Mouse (Mus musculus): ENCODE results near the gene Rem2.

Gene Rem2

GRCm38 (mm10) chr14:54475941-54476844 lies at the start of gene Rem2:
Rem2 (plus strand) TSS chr14:54476100.
- peak; percentile 81 for DNase-seq (ENCODE audit: low read depth, low spot score)

DNA sequence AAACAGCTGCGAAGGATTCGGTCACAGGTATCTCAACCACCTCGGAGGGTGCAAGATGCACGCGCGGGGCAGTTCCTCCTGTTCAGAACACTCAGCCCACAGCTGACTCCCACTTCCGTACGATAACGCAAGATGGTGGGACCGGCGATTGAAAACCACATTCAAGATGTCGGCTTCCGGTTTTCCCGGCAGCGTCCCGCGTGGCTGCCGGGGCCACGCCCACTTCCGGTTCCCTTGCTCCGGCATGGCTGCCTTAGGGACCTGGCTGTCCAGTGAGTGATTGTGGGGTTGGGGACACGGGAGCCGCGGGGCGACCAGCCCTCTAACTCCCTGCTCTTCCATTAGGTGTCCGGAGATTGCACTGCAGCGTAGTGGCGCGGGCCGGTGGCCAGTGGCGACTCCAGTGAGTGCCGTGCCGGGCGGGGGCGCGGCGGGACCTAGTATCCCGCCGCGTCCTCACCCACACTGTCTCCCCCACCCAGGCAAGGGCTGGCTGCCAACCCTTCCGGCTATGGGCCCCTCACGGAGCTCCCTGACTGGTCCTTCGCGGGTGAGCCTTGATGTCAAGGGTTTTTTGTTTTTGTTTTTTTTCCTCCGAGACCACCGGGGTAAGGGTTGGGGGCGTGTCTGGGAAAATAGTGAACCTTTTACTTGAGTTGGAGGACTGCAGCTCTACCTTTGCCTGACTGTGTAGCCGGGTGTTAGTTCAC lies 49.1 kb upstream of the Rem2 start, which contains the start of gene Mrpl52:
Gene Mrpl52, plus strand, starts transcription at position 221 of the 710 bp plus-strand sequence.
- DNase-seq (ENCODE audit: low read depth, low spot score) = peak; percentile 95

DNA sequence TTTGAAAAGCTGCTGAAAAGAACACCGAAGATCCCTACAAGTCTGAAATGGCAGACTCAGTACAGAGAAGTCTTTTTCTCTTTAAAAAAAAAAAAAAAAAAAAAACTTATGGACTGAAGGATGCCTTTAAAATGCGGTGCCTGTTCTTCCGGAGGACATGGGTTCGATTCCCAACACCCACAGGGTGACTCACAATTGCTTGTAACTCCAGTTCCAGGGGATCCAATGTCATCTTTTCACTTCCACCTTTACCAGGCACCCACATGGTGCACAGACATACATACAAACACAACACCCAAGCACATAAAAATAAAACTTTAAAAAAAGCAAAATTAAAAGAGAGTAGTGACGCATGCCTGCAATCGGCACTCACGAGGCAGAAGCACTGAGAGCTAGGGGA lies 48.2 kb upstream of the Rem2 start:
- DNase-seq (ENCODE audit: low read depth, low spot score) = no peak

GRCm38 (mm10) chr14:54428421-54428820 lies 47.5 kb upstream of the Rem2 start:
- no peak for DNase-seq (ENCODE audit: low read depth, low spot score)

GRCm38 (mm10) chr14:54429332-54430093 lies 46.4 kb upstream of the Rem2 start:
- no peak for DNase-seq (ENCODE audit: low read depth, low spot score)

DNA sequence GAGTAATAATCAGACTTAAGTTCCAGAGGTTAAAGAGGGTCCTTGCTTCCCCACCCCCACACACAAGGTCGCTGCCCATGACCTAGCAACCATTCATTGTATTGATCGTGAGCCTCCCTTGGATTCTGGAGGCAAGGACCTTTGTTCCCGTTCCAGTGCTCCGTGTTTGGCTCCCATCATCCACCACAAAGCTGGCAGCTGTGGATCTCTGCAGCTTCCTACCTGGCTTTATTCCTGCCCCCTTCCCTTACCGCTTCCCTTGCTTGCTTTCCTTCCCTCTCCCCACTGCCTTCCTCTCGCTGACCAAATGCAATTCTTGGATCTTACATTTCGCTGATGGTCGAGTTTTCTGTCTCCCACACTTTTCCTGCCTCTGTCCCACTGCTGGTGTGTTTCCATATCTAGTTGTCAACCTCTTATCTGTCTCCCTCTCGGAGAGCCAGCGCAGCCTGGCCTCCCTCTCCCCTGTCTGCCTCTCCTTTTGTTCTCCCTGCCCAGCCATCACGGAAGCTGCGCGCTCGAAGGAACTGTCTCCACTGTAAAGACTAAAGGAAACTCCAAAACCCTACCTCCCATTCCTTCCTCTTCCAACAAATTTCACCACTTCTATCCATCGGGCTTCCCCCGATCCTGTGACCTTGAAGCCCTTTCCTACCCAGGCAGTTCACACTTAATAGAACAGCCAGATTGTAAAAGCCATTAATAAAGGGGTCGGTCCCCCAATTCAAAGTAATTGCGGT lies 45.3 kb upstream of the Rem2 start:
- no peak for DNase-seq (ENCODE audit: low read depth, low spot score)

DNA sequence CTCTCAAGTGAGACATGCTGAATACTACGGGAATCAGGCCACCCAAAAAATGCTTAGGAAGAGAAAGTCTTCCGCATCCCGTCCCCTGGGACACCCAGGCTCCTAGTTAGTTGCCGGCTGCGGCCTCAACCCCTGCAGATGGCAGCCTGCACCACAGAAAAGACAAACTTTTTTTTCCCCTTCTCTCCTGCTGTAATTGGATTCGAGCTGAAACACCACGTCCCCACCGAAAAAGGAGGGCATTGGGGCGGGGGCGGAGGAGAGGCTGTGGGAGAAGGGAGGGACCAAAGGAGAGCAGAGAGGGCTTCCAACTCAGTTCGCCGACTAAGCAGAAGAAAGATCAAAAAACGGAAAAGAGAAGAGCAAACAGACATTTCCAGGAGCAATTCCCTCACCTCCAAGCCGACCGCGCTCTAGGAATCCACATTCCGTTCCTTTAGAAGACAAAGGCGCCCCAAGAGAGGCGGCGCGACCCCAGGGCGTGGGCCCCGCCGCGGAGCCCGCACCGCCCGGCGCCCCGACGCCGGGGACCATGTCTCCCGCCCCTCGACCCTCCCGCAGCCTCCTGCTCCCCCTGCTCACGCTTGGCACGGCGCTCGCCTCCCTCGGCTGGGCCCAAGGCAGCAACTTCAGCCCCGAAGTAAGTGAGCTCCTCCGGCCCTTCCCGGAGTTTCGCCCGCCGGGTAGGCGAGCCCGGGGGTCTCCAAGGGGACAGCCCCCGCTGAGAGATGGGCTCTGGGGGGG lies 44.4 kb upstream of the Rem2 start, which contains the start of gene Mmp14:
Gene Mmp14, plus strand, starts transcription at position 279 of the 744 bp plus-strand sequence.
- peak; percentile 76 for DNase-seq (ENCODE audit: low read depth, low spot score)

DNA sequence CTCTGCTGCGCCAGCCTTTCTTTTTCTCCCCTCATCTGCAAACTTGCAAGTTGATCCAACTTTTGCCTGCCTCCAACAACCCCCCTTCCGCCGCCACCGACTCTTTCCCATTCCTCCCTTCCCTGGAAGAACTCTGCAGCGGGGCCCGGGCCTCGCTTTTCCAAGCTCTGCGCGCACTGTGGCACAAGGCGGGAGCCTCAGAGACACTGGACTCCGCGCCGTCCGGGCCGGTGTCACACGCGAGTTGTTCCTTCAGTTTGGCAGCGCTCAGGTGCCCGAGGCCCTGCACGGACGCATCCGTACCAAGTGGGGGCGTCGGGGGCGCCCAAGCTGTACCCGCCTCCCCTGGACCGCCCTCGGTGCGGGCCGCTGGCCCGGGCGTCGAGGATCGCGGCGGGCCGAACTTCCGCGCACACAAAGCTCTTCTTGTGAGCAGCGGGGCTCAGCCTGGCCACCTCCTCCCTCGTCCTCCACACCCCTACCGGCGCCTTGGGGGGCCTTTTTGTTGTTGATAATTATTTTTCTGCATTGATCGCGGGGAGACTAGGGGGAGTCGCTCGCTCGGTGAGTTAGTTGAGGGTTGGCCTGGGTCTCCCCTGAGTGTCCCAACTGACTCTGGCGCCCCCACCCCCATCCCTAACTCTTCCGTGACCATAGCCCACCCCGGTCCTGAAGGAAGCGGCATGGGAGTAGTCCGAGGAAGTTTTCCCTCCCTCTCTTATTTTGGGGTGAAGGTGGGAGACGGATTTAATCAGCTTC lies 43.6 kb upstream of the Rem2 start:
- no peak for DNase-seq (ENCODE audit: low read depth, low spot score)

GRCm38 (mm10) chr14:54432837-54433830 lies 42.8 kb upstream of the Rem2 start:
- DNase-seq (ENCODE audit: low read depth, low spot score) = no peak

DNA sequence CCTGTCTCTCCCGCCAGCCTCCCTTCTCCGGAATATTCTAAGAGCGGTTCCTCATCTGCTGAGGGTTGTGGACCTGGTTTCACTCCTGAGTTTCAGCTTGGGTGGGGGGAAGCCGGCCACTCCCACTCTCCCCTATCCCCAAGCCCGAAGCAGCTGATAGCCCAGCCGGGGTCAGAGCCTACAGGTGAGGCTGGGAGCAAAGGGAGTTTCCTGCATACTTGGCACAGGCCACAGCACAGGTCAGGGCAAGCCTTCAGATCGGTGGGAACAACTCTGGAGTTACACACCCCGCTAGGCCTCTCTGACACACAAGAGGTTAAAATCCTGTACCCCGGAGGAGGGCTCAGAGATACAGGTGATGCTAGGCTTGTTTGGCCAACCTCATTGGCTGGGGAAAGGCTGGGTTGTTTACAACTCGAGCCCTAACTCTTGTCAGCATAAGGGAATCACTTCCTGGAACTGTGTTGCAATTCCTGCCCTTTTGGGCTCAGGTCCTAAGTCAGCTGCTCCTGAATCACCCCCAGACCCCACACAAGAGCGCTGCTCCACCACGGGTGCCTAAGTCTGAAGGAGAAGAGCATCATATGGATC lies 41.9 kb upstream of the Rem2 start:
- no peak for DNase-seq (ENCODE audit: low read depth, low spot score)

DNA sequence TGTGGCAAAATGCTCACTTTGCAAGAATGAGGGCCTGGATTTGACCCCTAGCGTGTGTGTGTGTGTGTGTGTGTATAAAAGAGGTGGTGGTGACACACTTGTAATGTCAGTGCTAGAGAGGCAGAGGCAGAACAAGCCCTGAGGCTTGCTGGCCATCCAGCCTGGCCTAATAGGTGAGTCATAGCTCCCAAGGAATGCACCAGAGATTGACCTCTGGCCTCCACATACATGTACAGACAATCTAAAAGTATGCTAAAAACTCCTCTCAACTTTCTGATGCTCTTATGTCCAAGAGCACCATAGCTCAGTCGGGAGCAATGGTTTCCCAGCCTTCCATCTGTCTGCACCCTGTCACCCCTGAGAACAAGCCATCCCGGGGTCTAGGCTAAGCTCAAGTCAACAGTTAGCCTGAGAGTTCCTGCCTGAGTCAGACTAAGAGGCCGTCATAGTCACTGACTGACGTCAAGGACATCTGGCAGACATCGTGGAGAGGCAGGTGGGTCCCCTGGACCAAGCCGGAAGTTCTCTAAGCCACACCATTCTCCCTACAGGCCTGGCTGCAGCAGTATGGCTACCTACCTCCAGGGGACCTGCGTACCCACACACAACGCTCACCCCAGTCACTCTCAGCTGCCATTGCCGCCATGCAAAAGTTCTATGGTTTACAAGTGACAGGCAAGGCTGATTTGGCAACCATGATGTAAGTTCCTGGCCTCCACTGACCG lies 40.5 kb upstream of the Rem2 start:
- no peak for DNase-seq (ENCODE audit: low read depth, low spot score)

DNA sequence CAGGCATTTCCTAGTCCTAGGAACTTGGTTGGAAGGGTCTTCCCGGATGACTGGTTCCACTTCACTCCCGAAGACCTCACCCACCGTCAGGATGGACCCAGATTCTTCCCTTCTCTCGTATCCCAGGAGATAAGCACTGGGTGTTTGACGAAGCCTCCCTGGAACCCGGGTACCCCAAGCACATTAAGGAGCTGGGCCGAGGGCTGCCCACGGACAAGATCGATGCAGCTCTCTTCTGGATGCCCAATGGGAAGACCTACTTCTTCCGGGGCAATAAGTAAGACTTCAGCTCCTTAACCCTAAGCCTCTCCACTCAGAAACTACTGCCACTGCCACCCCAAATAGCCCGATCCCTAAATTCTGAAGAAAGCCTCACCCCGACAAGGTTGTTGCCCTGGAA lies 36.7 kb upstream of the Rem2 start:
- no peak for DNase-seq (ENCODE audit: low read depth, low spot score)

DNA sequence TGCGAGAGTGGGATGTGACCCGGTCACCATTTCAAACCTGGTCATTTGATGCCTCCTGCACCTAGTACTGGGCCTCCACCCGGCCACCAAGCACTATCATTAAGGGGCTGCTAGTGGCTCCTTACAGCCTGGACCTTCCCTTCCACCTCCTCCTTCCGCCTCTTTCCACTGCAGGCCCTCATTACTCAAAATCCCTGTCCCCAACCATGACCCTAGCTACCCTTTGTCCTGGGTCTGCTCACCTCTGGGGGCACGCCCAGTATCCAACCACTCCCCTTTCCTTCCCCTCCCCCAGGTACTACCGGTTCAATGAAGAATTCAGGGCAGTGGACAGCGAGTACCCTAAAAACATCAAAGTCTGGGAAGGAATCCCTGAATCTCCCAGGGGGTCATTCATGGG lies 36.3 kb upstream of the Rem2 start:
- no peak for DNase-seq (ENCODE audit: low read depth, low spot score)

GRCm38 (mm10) chr14:54440538-54440937 lies 35.4 kb upstream of the Rem2 start:
- no peak for DNase-seq (ENCODE audit: low read depth, low spot score)

- no peak for DNase-seq (ENCODE audit: low read depth, low spot score)
Measured at GRCm38 (mm10) chr14:54441365-54441764, 34.5 kb upstream of the Rem2 start.

- no peak for DNase-seq (ENCODE audit: low read depth, low spot score)
Measured at GRCm38 (mm10) chr14:54442548-54442947, 33.4 kb upstream of the Rem2 start.

- no peak for DNase-seq (ENCODE audit: low read depth, low spot score)
Measured at GRCm38 (mm10) chr14:54443196-54443595, 32.7 kb upstream of the Rem2 start.

Measured in mesoderm, embryonic 11.5 days (tissue).